Mouse (Mus musculus) heart, adult 2 months (tissue): Measurements from ENCODE around the gene Chn1.

Source experiments
- CTCF ChIP-seq: fragments of 200-600 bp; IDR thresholded peaks from 2 replicates; pipeline ENCODE4 v1.8.1; 2022; ENCODE audit warnings: antibody characterized with exemption, mild to moderate bottlenecking, moderate library complexity
- EP300 ChIP-seq: fragments of 200-500 bp; IDR thresholded peaks from 2 replicates; pipeline ENCODE4 v1.6.1; 2011; ENCODE audit warnings: low read depth, low read length, control low read depth; ENCODE audit not compliant: insufficient read depth
- POLR2A ChIP-seq: fragments of 200-500 bp; IDR thresholded peaks from 2 replicates; pipeline ENCODE4 v1.6.1; 2011; ENCODE audit warnings: mild to moderate bottlenecking, low read depth, low read length, control low read depth; ENCODE audit not compliant: insufficient read depth

- TF ChIP-seq POLR2A (no peak), CTCF (no peak), EP300 (no peak)
Measured at GRCm38 (mm10) chr2:73774786-73775682, at the start of gene Chn1.
